Mouse (Mus musculus): Measurements from ENCODE around the gene Txndc16.

Gene Txndc16

GRCm38 (mm10) chr14:45153258-45153657 lies 66.9 kb downstream of the Txndc16 start:
- DNase-seq (ENCODE audit: low spot score), result peak; percentile 64

GRCm38 (mm10) chr14:45142511-45142910 lies 77.6 kb downstream of the Txndc16 start:
- peak; percentile 69 for DNase-seq (ENCODE audit: low spot score)

- no peak for DNase-seq (ENCODE audit: low spot score)
Observed at GRCm38 (mm10) chr14:45140344-45141080, 79.6 kb downstream of the Txndc16 start.

DNA sequence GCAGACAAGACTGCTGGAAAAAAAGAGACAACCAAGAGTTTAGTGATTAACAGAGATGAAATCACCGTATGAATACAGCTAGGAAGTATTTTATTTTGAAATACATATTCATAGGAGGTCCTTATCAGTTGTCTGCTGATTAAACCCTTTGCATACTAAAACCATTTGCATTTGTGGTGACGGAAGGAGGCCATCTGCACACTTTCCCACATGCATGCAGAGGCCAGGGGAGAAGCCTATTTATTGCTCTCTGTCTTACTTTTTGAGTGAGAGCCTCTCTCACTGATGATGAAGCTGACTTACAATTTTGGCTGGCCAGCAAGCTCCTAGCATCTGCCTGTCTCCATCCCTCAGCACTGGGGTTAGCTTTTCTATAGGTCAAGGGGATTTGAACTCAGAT lies 84.2 kb downstream of the Txndc16 start:
- DNase-seq (ENCODE audit: low spot score), result no peak

GRCm38 (mm10) chr14:45135560-45135959 lies 84.6 kb downstream of the Txndc16 start:
- DNase-seq (ENCODE audit: low spot score), result no peak

GRCm38 (mm10) chr14:45118359-45118758 lies 101.8 kb downstream of the Txndc16 start:
- DNase-seq (ENCODE audit: low spot score), result peak; percentile 1

GRCm38 (mm10) chr14:45102201-45102600 lies 117.9 kb downstream of the Txndc16 start:
- no peak for DNase-seq (ENCODE audit: low spot score)

- no peak for DNase-seq (ENCODE audit: low spot score)
Observed at GRCm38 (mm10) chr14:45092327-45092726, 127.8 kb downstream of the Txndc16 start.

- DNase-seq (ENCODE audit: low spot score), result no peak
Observed at GRCm38 (mm10) chr14:45090011-45090410, 130.1 kb downstream of the Txndc16 start.

GRCm38 (mm10) chr14:45085651-45086425 lies 134.3 kb downstream of the Txndc16 start:
- no peak for DNase-seq (ENCODE audit: low spot score)

DNA sequence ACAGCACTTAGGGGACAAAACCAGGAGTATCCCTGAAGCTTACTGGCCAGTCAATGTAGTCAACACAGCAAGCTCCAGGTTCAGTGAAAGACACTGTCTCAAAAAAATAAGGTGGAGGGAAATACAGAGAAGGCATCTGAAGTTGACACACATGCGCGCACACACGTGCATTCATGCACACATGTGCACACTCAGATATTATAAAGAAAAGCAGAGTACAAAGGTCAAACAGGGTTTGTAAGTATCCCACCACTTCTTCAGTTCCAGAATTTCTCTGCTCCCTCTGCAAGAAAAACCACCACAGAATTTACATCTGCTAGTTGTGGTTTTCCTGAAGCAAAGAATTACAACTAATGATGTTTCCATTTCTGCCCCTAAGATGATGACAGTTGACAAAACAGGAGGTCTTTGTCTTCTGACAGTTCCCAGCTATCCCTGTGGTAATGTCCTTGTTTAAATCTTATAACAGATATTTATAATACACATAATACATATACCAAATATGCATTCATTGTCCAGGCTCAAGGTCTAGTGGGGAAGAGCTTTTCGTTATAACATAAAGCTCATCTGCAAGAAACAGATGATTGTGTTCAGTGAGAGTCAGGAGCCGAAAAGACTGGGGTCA lies 135.4 kb downstream of the Txndc16 start:
- DNase-seq (ENCODE audit: low spot score), result no peak

GRCm38 (mm10) chr14:45083540-45083939 lies 136.6 kb downstream of the Txndc16 start:
- DNase-seq (ENCODE audit: low spot score), result no peak

Measured in embryo, embryonic 10.5 days (tissue).